Mouse (Mus musculus): ENCODE results near the gene Pin1. TPM values are rescaled to one million over a fixed set of nuclear protein-coding genes. Genes with fewer than 3 reads are reported as not detected.

Gene Pin1
- polyA plus RNA-seq, 1 experiment from 2014 or later = 19.4 TPM

DNA sequence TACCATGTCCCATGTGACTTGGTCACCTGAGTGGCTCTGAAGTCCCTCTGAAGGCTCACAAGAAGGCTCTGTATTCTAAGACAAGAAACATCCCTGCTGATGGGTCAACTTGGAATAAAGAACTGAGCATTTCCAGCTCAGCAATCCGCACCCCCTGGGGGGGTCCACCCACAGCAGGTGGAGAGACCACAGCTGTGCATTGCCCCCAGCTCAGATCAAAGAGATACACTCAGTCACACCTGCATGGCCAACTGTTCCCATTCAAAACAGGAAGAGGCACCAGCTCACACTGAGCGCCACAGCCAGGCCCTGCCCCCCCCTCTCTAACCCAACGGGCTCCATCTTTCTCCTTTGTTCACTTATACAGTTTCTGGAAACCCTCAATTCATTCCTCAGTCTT is 15.6 kb upstream of the Pin1 start:
- Histone ChIP-seq H3K36me3 (ENCODE audit: control insufficient read depth, insufficient read depth) (peaks cover 7% of the 10 kb centered on the region), H3K27ac (ENCODE audit: low read length) (no peak overlapping the region), H3K27me3 (ENCODE audit: control insufficient read depth, insufficient read depth, low read depth, low read length) (no peaks in the 10 kb centered on the region), H3K4me1 (ENCODE audit: control insufficient read depth, low read depth, low read length) (peaks cover 2% of the 10 kb centered on the region), H3K4me3 (ENCODE audit: low read depth, low read length) (no peak overlapping the region), H3K9ac (ENCODE audit: low read depth, low read length) (no peak overlapping the region), H3K4me2 (ENCODE audit: low read depth, low read length) (no peak overlapping the region), H3K9me3 (replicated peaks; ENCODE audit: control insufficient read depth, low read length) (no peaks in the 10 kb centered on the region)
- peak; percentile 27; the same call in 1 of the 2 replicates for ATAC-seq (ENCODE audit: low read depth)
- 59% methylated on average over 3 of the region's 3 CpGs for WGBS (ENCODE audit: insufficient replicate concordance)

DNA sequence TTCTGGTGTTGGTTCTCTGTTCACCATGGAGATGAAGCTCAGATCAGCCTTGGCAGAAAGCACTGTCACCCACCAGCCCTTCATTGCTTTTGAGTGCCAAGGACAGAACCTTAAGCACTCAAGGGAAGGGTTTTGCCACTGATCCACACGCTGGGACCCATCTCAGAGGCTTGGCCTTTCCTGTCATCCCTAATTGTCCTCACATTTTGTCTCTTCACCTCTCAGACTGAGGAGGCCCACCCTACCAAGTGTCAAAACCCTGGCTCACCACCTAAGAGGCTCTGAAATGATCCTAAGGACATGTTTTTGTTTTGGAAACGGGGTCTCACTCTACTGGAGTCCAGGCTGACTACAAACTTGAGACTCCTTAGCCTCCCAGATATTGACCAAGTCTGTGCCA is 15.1 kb upstream of the Pin1 start:
- H3K4me1 ChIP-seq (ENCODE audit: control insufficient read depth, low read depth, low read length) = peaks cover 7% of the 10 kb centered on the region
- no peak overlapping the region for H3K9ac ChIP-seq (ENCODE audit: low read depth, low read length)
- no peak overlapping the region for H3K27ac ChIP-seq (ENCODE audit: low read length)
- no peak overlapping the region for H3K4me2 ChIP-seq (ENCODE audit: low read depth, low read length)
- no peak for ATAC-seq (ENCODE audit: low read depth)
- H3K9me3 ChIP-seq (replicated peaks; ENCODE audit: control insufficient read depth, low read length) = no peaks in the 10 kb centered on the region
- H3K4me3 ChIP-seq (ENCODE audit: low read depth, low read length) = no peak overlapping the region
- H3K27me3 ChIP-seq (ENCODE audit: control insufficient read depth, insufficient read depth, low read depth, low read length) = no peaks in the 10 kb centered on the region
- 63% methylated on average over 2 of the region's 2 CpGs for WGBS (ENCODE audit: insufficient replicate concordance)
- peaks cover 7% of the 10 kb centered on the region for H3K36me3 ChIP-seq (ENCODE audit: control insufficient read depth, insufficient read depth)

DNA sequence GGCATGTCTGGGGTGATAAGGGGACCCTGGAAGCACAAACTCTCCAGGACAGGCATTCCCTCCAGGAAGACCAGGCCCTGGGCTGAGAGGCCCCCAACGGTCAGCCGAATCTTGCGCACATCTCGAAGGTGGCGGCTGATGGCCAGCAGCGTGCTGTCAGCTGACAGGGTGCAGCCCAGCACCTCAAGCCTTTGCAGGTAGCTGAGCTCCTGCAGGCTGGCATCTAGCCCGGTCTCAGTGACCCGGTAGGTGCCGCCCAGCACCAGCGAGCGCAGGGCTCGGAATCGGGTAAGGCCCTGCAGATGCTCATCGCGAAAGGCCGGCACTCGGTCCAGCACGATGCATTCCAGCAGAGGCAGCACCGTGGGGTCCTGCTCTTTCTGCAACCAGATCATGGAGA is 13.3 kb upstream of the Pin1 start:
- peaks cover 7% of the 10 kb centered on the region for H3K36me3 ChIP-seq (ENCODE audit: control insufficient read depth, insufficient read depth)
- no peak overlapping the region for H3K4me3 ChIP-seq (ENCODE audit: low read depth, low read length)
- WGBS (ENCODE audit: insufficient replicate concordance) = 87% methylated on average over 19 of the region's 19 CpGs

DNA sequence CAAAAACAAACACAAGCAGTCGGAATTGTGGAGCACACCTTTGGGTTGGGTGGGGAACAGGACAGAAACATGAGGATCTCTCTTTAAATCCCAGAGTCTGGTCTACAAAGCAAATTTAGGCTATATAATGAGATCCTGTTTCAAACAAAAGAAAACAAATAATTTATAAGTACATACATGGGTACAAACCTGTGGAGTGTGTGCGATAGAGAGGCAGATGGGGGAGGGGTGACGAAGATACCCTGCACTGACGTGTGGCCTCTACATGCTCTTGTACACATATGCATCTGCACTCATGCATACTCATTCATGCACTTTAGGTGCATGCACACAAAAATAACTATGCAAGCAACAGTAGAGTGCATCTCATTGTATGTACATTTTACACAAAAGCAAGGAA is 12.4 kb upstream of the Pin1 start:
- 74% methylated on average over 4 of the region's 4 CpGs for WGBS (ENCODE audit: insufficient replicate concordance)
- Histone ChIP-seq H3K9me3 (replicated peaks; ENCODE audit: control insufficient read depth, low read length) (no peaks in the 10 kb centered on the region), H3K4me2 (ENCODE audit: low read depth, low read length) (no peak overlapping the region), H3K27me3 (ENCODE audit: control insufficient read depth, insufficient read depth, low read depth, low read length) (no peaks in the 10 kb centered on the region), H3K27ac (ENCODE audit: low read length) (no peak overlapping the region), H3K9ac (ENCODE audit: low read depth, low read length) (no peak overlapping the region), H3K4me1 (ENCODE audit: control insufficient read depth, low read depth, low read length) (peaks cover 27% of the 10 kb centered on the region), H3K36me3 (ENCODE audit: control insufficient read depth, insufficient read depth) (peaks cover 7% of the 10 kb centered on the region), H3K4me3 (ENCODE audit: low read depth, low read length) (no peak overlapping the region)
- ATAC-seq (ENCODE audit: low read depth) = no peak

More for the DNA sequence above, 13.3 kb upstream of the Pin1 start:
- H3K4me2 ChIP-seq (ENCODE audit: low read depth, low read length) = no peak overlapping the region
- no peaks in the 10 kb centered on the region for H3K27me3 ChIP-seq (ENCODE audit: control insufficient read depth, insufficient read depth, low read depth, low read length)
- H3K4me1 ChIP-seq (ENCODE audit: control insufficient read depth, low read depth, low read length) = peaks cover 23% of the 10 kb centered on the region
- ATAC-seq (ENCODE audit: low read depth) = no peak
- no peak overlapping the region for H3K27ac ChIP-seq (ENCODE audit: low read length)
- H3K9me3 ChIP-seq (replicated peaks; ENCODE audit: control insufficient read depth, low read length) = no peaks in the 10 kb centered on the region
- H3K9ac ChIP-seq (ENCODE audit: low read depth, low read length) = no peak overlapping the region

DNA sequence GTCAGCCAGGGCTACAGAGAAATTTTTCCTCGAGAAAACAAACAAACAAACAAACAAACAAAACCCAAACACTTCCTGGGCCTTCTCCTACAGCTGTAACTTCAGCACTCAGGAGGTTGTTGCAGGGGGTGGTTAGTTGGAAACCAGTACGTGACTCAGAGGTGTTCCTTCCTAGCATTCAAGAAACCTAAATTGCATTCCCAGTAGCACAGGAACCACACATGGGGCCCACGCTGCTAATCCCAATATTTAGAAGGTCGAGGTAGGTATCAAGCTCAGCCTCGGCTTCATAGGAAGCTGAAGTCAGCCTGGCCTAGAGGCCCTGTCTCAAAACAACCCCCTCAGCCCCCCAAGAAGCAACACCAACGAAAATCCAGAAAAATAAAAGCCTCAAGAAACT is 10.4 kb upstream of the Pin1 start:
- Histone ChIP-seq H3K9me3 (replicated peaks; ENCODE audit: control insufficient read depth, low read length) (no peaks in the 10 kb centered on the region), H3K27me3 (ENCODE audit: control insufficient read depth, insufficient read depth, low read depth, low read length) (no peaks in the 10 kb centered on the region), H3K4me2 (ENCODE audit: low read depth, low read length) (peak overlapping the region; percentile 99), H3K4me1 (ENCODE audit: control insufficient read depth, low read depth, low read length) (peaks cover 33% of the 10 kb centered on the region), H3K27ac (ENCODE audit: low read length) (no peak overlapping the region), H3K36me3 (ENCODE audit: control insufficient read depth, insufficient read depth) (peaks cover 7% of the 10 kb centered on the region), H3K9ac (ENCODE audit: low read depth, low read length) (peak overlapping the region; percentile 92), H3K4me3 (ENCODE audit: low read depth, low read length) (peak overlapping the region; percentile 71)
- 22% methylated on average over 6 of the region's 6 CpGs for WGBS (ENCODE audit: insufficient replicate concordance)
- ATAC-seq (ENCODE audit: low read depth) = no peak

DNA sequence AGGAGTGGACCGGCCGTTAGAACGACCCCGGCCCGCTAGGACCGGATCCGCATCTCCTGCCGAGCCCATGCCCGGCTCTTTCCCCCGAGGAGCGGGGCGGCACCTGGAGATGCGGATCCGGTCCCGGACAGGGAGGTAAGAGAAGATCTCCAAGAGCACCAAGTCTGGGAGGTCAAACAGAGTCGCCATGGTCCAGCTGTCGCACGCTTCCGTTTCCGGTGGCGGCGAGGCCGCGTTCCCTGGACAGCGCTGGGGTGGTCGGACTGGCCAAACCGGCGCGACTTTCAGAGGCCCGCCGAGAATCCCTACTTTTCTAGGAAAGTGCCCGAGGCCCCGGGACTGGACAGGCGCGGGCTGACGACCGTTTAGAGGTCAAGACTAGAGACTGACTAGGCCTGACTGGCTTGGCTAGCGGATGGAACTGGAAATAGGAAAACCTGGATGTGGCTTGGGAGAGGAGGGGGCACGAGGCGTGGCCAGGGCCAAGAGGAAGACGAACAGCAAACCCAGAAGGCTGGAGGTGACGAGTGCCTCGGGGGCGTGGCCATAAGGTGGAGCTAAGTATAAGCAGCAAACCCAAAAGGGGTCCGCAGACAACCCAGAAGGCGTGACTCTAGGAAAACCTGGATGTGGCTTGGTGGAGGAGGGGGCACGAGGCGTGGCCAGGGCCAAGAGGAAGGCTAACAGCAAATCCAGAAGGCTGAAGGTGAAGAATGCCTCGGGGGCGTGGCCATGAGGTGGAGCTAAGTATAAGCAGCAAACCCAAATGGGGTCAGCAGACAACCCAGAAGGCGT is 9.6 kb upstream of the Pin1 start, which contains the start of gene Ubl5:
Gene Ubl5, plus strand, starts transcription at position 778 of the 795 bp plus-strand sequence.
- Histone ChIP-seq H3K4me3 (ENCODE audit: low read depth, low read length) (peak within 1 kb of the TSS; percentile 71), H3K27ac (ENCODE audit: low read length) (peak within 1 kb of the TSS; percentile 83), H3K9ac (ENCODE audit: low read depth, low read length) (peak within 1 kb of the TSS; percentile 92), H3K4me1 (ENCODE audit: control insufficient read depth, low read depth, low read length) (peaks cover 33% of the 10 kb centered on the region), H3K9me3 (replicated peaks; ENCODE audit: control insufficient read depth, low read length) (no peaks in the 10 kb centered on the region), H3K27me3 (ENCODE audit: control insufficient read depth, insufficient read depth, low read depth, low read length) (no peaks in the 10 kb centered on the region), H3K4me2 (ENCODE audit: low read depth, low read length) (peak within 1 kb of the TSS; percentile 99), H3K36me3 (ENCODE audit: control insufficient read depth, insufficient read depth) (peaks cover 7% of the 10 kb centered on the region)
- 1% methylated on average over 51 of the region's 51 CpGs for WGBS (ENCODE audit: insufficient replicate concordance)
- peak; percentile 77 for ATAC-seq (ENCODE audit: low read depth)

DNA sequence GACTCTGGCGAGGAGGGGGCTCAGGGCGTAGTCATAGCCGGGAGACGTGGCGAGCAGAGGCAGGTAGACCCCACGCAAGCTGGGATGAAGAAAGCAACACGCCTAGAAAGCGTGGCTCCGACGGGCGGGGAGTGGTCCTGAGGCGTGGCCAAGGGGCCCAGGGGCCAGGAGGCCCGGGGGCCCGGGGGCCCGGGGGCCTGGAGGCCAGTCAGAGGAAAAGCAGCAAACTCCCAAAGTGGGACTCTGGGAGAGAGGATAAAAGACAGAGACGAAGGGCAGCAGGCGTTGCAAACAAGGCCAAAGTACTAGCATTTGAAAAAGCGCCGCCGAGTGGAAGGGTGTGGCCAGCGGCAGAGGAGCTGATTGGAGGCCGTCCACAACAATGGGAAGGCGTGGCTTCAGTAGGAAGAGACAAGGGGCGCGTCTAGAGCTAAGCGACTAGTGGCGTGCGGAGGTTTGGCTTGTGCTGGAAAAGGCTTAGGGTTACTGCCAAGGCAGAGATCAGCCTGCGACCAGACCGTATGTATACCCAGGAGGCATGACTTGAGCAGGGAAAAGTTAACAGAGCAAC is 8.9 kb upstream of the Pin1 start:
- Histone ChIP-seq H3K4me2 (ENCODE audit: low read depth, low read length) (peak overlapping the region; percentile 99), H3K36me3 (ENCODE audit: control insufficient read depth, insufficient read depth) (peaks cover 5% of the 10 kb centered on the region), H3K4me3 (ENCODE audit: low read depth, low read length) (peak overlapping the region; percentile 71), H3K9ac (ENCODE audit: low read depth, low read length) (peak overlapping the region; percentile 92), H3K27ac (ENCODE audit: low read length) (peak overlapping the region; percentile 83), H3K9me3 (replicated peaks; ENCODE audit: control insufficient read depth, low read length) (no peaks in the 10 kb centered on the region), H3K4me1 (ENCODE audit: control insufficient read depth, low read depth, low read length) (peaks cover 33% of the 10 kb centered on the region), H3K27me3 (ENCODE audit: control insufficient read depth, insufficient read depth, low read depth, low read length) (no peaks in the 10 kb centered on the region)
- WGBS (ENCODE audit: insufficient replicate concordance) = under 1% methylated on average over 30 of the region's 30 CpGs
- ATAC-seq (ENCODE audit: low read depth) = peak; percentile 72

DNA sequence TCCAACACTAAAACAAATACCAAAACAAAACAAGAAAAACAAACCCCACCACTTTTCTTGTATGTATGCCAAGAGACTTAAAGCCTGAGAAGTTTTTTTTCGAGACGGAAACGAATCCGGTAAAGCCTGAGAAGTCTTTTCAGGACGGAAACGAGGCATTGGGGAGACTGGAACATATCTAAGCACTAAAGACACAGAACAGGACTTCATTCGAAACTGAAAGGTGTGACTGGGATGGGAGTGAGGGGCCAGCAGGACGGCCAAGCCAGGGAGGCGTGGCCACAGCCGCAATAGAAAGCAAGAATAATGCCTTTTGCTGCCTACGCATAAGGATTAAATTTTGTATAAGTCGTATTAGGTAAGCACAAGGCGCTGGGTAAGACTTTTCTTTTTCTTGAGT is 8.1 kb upstream of the Pin1 start:
- Histone ChIP-seq H3K27me3 (ENCODE audit: control insufficient read depth, insufficient read depth, low read depth, low read length) (no peaks in the 10 kb centered on the region), H3K4me1 (ENCODE audit: control insufficient read depth, low read depth, low read length) (peaks cover 37% of the 10 kb centered on the region), H3K4me2 (ENCODE audit: low read depth, low read length) (peak overlapping the region; percentile 99), H3K4me3 (ENCODE audit: low read depth, low read length) (peak overlapping the region; percentile 71), H3K9ac (ENCODE audit: low read depth, low read length) (peak overlapping the region; percentile 92), H3K9me3 (replicated peaks; ENCODE audit: control insufficient read depth, low read length) (no peaks in the 10 kb centered on the region), H3K36me3 (ENCODE audit: control insufficient read depth, insufficient read depth) (peaks cover under 1% of the 10 kb centered on the region), H3K27ac (ENCODE audit: low read length) (peak overlapping the region; percentile 83)
- no peak for ATAC-seq (ENCODE audit: low read depth)
- 5% methylated on average over 13 of the region's 13 CpGs for WGBS (ENCODE audit: insufficient replicate concordance)

All from liver, embryonic 16.5 days (tissue).